Mouse (Mus musculus): ENCODE results near the gene Cd1d1.
"Not testable (repeated sequence)": the region's sequence is repeated elsewhere in the genome, so short reads cannot be mapped to it uniquely, and the experiment has no call there.

GRCm38 (mm10) chr3:87012406-87012805 is 13.2 kb upstream of the Cd1d1 start:
- not testable (repeated sequence) for TF ChIP-seq ZNF384 (IDR thresholded peaks at IDR 0.05; ENCODE audit: low read depth, low read length); CHD2 (IDR thresholded peaks at IDR 0.05; ENCODE audit: low read depth, low read length); HCFC1 (IDR thresholded peaks at IDR 0.05; ENCODE audit: borderline replicate concordance, insufficient read depth, low read length)
